Mouse (Mus musculus) forebrain, embryonic 15.5 days (tissue): ENCODE results near the gene Ncan. TPM values are rescaled to one million over a fixed set of nuclear protein-coding genes. Genes with fewer than 3 reads are reported as not detected.

Experiments
- ATAC-seq: fragments of 200-750 bp; cut with Nextera tagmentation; replicated peaks from 2 replicates; pipeline ENCODE4 v1.8.0; 2017; ENCODE audit warnings: mild to moderate bottlenecking, moderate TSS enrichment, moderate library complexity
- H3K27ac ChIP-seq: fragments of 300-500 bp; sonication (generic); replicated peaks from 2 replicates; pipeline ENCODE4 v1.5.1; 2015; ENCODE audit warnings: mild to moderate bottlenecking, inconsistent platforms
- H3K27me3 ChIP-seq: fragments of 300-500 bp; sonication (generic); 2 replicates; pipeline ENCODE4 v1.6.1; 2015; ENCODE audit warnings: inconsistent platforms
- H3K36me3 ChIP-seq: fragments of 300-500 bp; sonication (generic); 2 replicates; pipeline ENCODE4 v1.6.1; 2015; ENCODE audit warnings: mild to moderate bottlenecking, inconsistent platforms
- H3K4me1 ChIP-seq: fragments of 300-500 bp; sonication (generic); 2 replicates; pipeline ENCODE4 v1.6.1; 2015; ENCODE audit warnings: inconsistent platforms
- H3K4me2 ChIP-seq: fragments of 300-500 bp; sonication (generic); replicated peaks from 2 replicates; pipeline ENCODE4 v1.6.1; 2015; ENCODE audit warnings: mild to moderate bottlenecking, inconsistent platforms
- H3K4me3 ChIP-seq: fragments of 300-500 bp; sonication (generic); 2 replicates; pipeline ENCODE4 v1.5.1; 2015; ENCODE audit warnings: mild to moderate bottlenecking, inconsistent platforms
- H3K9ac ChIP-seq: fragments of 300-500 bp; sonication (generic); replicated peaks from 2 replicates; pipeline ENCODE4 v1.6.1; 2015; ENCODE audit warnings: mild to moderate bottlenecking, inconsistent platforms
- H3K9me3 ChIP-seq: fragments of 300-500 bp; sonication (generic); 2 replicates; pipeline ENCODE4 v1.6.1; 2016; ENCODE audit warnings: inconsistent platforms
- WGBS: fragments of 180-500 bp; shearing (Covaris S2); methylation state at CpG from one replicate; pipeline ENCODE4 v1.1.7; 2015; ENCODE audit warnings: mixed read lengths; 5-methylcytosine and 5-hydroxymethylcytosine counted together
- polyA plus RNA-seq: library from polyadenylated mRNA; unstranded; fragments of >200 nt; fragmentation: Nextera tagmentation; extraction: Ambion mirVana; gene quantifications from 2 replicates; pipeline ENCODE4 v1.2.1, GENCODE M21; 2015

Gene Ncan
- polyA plus RNA-seq, 1 experiment from 2014 or later = 144 TPM

DNA sequence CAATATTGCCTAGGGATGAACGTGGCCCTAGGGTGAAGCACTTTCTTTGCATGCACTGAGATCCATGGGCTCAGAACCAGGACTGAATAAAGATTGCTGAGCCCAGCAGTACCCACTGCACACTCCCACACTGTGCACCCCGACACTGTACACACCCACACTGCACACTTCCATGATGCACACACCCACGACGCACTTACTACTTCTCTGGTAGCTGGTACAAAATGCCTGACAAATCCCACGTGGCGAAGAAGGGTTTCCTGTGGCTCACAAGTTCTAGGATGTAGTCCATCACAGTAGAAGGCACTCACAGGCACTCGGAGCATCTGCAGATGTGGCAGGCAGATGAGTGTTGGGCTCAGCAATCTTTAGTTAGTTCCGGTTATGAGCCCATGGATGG, 4.3 kb upstream of the Ncan start:
- no peaks in the 10 kb centered on the region for H3K36me3 ChIP-seq
- no peak overlapping the region for H3K4me2 ChIP-seq
- H3K27me3 ChIP-seq = peaks cover 3% of the 10 kb centered on the region; the same call in 1 of the 2 replicates
- no peak overlapping the region for H3K9ac ChIP-seq
- ATAC-seq = no peak
- H3K9me3 ChIP-seq = no peaks in the 10 kb centered on the region
- peaks cover 19% of the 10 kb centered on the region for H3K4me1 ChIP-seq
- WGBS = 66% methylated on average over 8 of the region's 8 CpGs
- no peak overlapping the region for H3K4me3 ChIP-seq
- H3K27ac ChIP-seq = no peak overlapping the region

DNA sequence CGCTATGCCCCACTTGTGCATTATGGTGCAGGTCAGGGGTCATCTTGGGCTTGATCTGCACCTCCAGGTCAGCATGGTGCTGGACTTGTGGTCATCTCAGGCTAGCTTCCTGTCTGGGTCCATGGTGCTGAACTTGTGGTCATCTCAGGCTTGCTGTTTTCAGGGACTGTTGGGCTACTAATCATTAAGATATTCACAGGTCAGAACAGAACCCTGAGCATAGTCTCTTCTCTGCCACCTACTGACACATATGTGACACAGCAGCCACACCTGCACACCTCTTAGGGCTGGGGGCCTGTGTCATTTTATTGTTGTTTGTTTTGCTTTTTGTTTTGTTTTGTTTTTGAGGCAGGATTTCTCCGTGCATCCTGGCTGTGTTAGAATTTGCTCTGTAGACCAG, 2.2 kb upstream of the Ncan start:
- no peak overlapping the region for H3K4me2 ChIP-seq
- ATAC-seq = no peak
- H3K27me3 ChIP-seq = peaks cover 3% of the 10 kb centered on the region; the same call in 1 of the 2 replicates
- H3K4me1 ChIP-seq = peaks cover 11% of the 10 kb centered on the region
- no peaks in the 10 kb centered on the region for H3K36me3 ChIP-seq
- 62% methylated on average over 2 of the region's 2 CpGs for WGBS
- H3K9me3 ChIP-seq = no peaks in the 10 kb centered on the region
- H3K4me3 ChIP-seq = no peak overlapping the region
- H3K9ac ChIP-seq = no peak overlapping the region
- no peak overlapping the region for H3K27ac ChIP-seq

DNA sequence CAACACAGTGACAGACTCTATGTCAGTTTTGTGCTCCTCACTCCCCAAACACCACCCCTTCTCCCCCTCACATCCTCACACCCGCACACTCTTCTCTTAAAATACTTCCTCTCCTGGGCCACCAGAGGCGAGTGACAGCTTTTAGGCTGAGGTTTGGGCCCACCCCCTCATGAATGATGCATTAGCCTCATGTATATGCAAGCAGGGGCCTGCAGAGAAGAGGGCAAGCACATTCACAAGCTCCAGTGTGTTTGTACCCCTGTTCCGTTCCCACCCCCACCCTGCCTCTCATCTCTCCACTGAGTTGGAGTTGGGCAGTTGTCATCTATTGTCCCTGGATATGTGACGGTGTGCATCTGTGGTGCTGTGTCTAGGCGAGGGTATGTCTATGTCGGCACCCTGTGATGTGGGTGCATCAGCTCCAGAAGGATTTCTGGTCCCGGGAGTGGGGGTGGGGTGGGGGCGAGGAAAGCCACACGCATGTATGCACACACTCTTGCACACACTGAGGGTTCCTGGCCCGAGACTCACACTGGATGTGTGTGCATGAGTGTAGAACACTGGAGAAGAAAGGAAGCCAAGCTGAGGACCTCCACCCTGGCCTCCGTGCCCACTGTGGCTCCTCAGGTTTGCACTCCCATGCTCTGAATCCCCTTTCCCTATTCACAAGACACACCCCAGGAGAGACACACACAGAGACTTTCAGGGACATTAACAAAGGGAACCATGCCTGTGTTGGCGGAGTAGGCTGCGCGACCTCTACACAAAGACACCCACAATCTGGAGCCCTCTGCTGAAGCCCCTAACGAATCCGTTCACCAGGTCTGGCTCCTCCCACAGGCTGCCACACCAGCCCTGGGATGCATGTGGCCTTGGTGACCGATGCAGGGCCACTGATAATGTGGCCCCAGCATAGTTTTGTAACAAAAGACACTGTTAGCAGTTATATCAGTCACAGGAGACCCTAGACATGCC, 1.7 kb downstream of the Ncan start:
- H3K4me3 ChIP-seq = peak overlapping the region; percentile 70
- peak; percentile 92 for ATAC-seq
- H3K27ac ChIP-seq = peak overlapping the region; percentile 99
- 3% methylated on average over 17 of the region's 17 CpGs for WGBS
- H3K36me3 ChIP-seq = peaks cover 26% of the 10 kb centered on the region
- H3K9ac ChIP-seq = peak overlapping the region; percentile 90
- peaks cover 3% of the 10 kb centered on the region; the same call in 1 of the 2 replicates for H3K27me3 ChIP-seq
- peaks cover 33% of the 10 kb centered on the region for H3K4me1 ChIP-seq
- peak overlapping the region; percentile 70 for H3K4me2 ChIP-seq
- no peaks in the 10 kb centered on the region for H3K9me3 ChIP-seq

DNA sequence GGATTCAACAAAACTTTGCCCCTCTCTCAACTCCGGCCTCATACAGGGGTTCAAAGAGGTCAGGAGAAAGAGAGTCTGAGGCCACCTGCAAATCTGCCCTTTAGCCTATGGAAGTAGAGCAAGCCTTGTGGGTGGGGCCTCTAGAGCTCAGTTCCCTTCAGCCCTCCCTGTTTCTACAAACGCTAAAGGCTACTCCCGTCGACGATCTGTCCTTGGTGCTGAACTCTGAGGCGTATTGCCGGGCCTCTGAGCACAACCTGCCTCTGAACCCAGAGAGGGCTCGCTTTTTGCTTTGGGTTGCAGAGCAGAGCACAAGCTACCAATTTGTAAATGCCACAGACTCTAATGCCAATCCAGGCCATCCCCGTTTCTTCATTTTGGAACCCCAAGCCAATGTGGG, 3.1 kb downstream of the Ncan start:
- peak overlapping the region; percentile 70 for H3K4me3 ChIP-seq
- WGBS = 12% methylated on average over 9 of the region's 9 CpGs
- H3K36me3 ChIP-seq = peaks cover 40% of the 10 kb centered on the region
- H3K9ac ChIP-seq = peak overlapping the region; percentile 90; the same call in 1 of the 2 replicates
- ATAC-seq = no peak
- peaks cover 3% of the 10 kb centered on the region; the same call in 1 of the 2 replicates for H3K27me3 ChIP-seq
- no peaks in the 10 kb centered on the region for H3K9me3 ChIP-seq
- H3K4me2 ChIP-seq = peak overlapping the region; percentile 70
- H3K27ac ChIP-seq = no peak overlapping the region
- H3K4me1 ChIP-seq = peaks cover 41% of the 10 kb centered on the region

DNA sequence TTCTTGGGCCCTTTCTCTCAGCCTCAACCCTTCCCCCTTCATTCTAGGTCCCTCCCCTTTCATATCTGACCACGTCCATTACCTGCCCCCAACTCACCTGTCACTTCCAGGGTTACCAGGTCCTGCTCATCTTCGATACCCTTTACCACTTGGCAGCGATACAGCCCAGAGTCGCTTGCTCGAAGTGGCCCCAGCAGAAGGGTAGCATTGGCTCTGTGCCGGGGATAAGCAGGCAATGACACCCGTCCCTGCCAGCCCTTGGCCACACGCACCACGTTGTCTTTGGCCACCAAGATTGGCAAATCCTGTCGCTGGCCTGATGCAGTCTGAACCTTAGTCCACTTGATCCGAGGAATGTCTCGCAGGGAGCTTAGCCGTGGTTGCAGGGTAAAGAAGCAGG, 5.8 kb downstream of the Ncan start:
- Histone ChIP-seq H3K9me3 (no peaks in the 10 kb centered on the region), H3K27me3 (peaks cover 3% of the 10 kb centered on the region; the same call in 1 of the 2 replicates), H3K36me3 (peaks cover 68% of the 10 kb centered on the region), H3K4me3 (no peak overlapping the region), H3K4me2 (no peak overlapping the region), H3K27ac (no peak overlapping the region), H3K9ac (peak overlapping the region; percentile 9; the same call in 1 of the 2 replicates), H3K4me1 (peaks cover 47% of the 10 kb centered on the region)
- no peak for ATAC-seq
- WGBS = 72% methylated on average over 13 of the region's 13 CpGs

DNA sequence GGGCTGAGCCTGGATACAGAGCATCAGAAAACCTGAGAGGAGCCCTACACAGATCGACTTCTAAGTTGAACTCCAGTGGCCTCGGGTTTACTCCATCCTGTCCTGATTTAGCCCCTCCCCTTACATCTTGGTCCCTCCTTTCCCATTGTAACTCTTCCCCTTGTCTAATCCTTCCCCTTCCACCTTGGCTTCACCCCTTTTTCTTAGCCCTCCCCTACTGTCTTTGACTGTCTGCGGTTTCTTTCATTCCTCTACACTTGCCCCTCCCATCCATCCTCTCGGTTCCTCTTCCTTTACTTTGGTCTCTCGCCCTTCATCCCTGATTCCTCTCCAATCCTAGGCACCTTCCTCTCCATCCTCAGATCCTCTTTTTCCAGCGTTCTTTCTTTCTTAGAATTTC, 6.2 kb downstream of the Ncan start:
- Histone ChIP-seq H3K4me1 (peaks cover 50% of the 10 kb centered on the region), H3K36me3 (peaks cover 72% of the 10 kb centered on the region), H3K4me3 (no peak overlapping the region), H3K9ac (0 out of 2 replicates have a peak overlapping the region, but pooled peaks have one; percentile 9), H3K27me3 (peaks cover 3% of the 10 kb centered on the region; the same call in 1 of the 2 replicates), H3K9me3 (no peaks in the 10 kb centered on the region), H3K27ac (no peak overlapping the region), H3K4me2 (no peak overlapping the region)
- 22% methylated on average over 6 of the region's 6 CpGs for WGBS
- no peak for ATAC-seq

DNA sequence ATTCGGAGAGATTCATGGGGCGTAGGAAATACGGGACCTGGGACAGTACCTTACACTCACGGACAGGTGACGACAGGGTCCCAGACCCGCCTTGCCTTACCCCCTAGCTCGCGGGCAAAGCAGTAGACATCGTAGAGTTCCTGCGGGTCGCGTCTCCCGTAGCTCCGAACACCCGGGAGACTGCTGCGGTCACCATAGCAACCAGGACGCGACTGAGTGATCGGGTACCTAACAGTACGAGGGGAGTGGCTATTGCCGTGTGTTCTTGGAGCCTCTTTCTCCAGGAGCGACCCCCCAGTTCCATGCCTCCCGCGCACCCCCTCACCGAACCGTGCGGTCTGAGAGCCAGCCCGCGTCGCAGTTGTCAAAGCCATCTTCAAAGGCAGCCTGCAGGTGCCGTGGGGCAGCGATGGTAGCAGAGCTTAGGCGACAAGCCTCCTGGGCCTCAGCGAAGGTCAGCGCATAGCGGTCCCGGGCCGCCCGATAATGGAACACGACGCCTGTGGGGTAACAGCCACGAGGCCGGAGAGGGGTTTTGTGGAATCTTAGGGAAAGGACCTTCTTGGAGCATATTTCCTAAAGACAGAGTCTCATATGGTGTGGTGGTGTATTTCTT, 8.2 kb downstream of the Ncan start:
- Histone ChIP-seq H3K4me3 (no peak overlapping the region), H3K4me2 (no peak overlapping the region)
- ATAC-seq = 0 out of 2 replicates have a peak, but pooled peaks have one; percentile 14

DNA sequence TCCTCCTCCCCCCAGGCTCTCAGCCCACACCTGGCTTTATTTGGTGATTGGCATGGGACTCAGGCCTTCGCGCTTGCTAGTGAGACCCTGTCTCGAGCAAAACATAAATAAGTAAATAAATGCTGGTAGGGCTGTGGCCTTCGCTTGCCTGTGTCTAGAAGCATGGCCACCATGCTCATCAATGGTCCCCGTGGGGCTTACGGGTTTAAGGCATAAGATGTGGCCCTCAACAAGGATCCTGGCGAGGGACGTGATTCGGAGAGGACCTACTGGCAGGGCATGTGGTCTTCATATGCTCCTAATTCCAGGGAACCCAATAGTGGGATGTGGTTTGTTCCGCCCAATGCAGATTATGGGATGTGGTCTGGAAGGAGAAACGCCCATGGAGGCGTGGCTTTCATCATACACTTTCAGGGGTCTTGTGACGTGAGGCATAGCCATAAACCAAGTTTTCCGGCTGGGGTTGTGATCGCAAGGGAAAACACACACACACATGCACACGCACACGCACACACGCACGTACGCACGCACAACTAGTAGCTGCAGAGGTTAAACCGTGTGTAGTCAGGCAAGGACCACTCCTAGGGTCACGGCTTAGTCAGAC, 9.4 kb downstream of the Ncan start:
- WGBS = 64% methylated on average over 23 of the region's 23 CpGs
- Histone ChIP-seq H3K4me1 (peaks cover 32% of the 10 kb centered on the region), H3K27ac (no peak overlapping the region), H3K9me3 (no peaks in the 10 kb centered on the region), H3K4me3 (no peak overlapping the region), H3K27me3 (peaks cover 3% of the 10 kb centered on the region; the same call in 1 of the 2 replicates), H3K4me2 (no peak overlapping the region), H3K36me3 (peaks cover 100% of the 10 kb centered on the region), H3K9ac (no peak overlapping the region)
- peak; percentile 2; the same call in 1 of the 2 replicates for ATAC-seq

More for the DNA sequence above, 8.2 kb downstream of the Ncan start:
- H3K9ac ChIP-seq = no peak overlapping the region
- WGBS = 13% methylated on average over 43 of the region's 43 CpGs
- peaks cover 3% of the 10 kb centered on the region; the same call in 1 of the 2 replicates for H3K27me3 ChIP-seq
- H3K36me3 ChIP-seq = peaks cover 92% of the 10 kb centered on the region
- H3K9me3 ChIP-seq = no peaks in the 10 kb centered on the region
- H3K4me1 ChIP-seq = peaks cover 41% of the 10 kb centered on the region
- no peak overlapping the region for H3K27ac ChIP-seq

DNA sequence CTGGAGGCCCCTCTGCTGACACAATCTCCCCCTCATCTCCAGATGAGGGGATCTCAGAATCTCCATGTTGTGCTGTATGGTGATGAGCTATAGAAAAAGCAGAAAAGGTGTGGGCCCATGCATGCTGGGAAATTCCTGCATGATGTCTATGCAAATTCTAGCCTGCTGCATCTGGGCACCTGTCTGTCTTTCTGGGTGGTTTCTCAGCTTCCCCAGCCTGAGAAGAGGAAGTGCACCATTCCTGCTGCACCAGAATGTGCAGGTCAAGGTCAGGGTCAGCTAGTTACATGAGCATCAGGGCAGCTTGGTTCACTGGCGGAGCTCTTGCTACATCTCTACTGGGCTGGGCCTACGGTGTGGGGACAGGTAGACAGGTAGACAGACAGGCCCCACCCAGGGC, 10.2 kb downstream of the Ncan start:
- H3K36me3 ChIP-seq = peaks cover 100% of the 10 kb centered on the region
- H3K4me2 ChIP-seq = no peak overlapping the region
- H3K27ac ChIP-seq = no peak overlapping the region
- peaks cover 38% of the 10 kb centered on the region for H3K4me1 ChIP-seq
- WGBS = 86% methylated on average over 2 of the region's 2 CpGs
- H3K27me3 ChIP-seq = peaks cover 3% of the 10 kb centered on the region; the same call in 1 of the 2 replicates
- no peak for ATAC-seq
- H3K9me3 ChIP-seq = no peaks in the 10 kb centered on the region
- no peak overlapping the region for H3K9ac ChIP-seq
- no peak overlapping the region for H3K4me3 ChIP-seq

DNA sequence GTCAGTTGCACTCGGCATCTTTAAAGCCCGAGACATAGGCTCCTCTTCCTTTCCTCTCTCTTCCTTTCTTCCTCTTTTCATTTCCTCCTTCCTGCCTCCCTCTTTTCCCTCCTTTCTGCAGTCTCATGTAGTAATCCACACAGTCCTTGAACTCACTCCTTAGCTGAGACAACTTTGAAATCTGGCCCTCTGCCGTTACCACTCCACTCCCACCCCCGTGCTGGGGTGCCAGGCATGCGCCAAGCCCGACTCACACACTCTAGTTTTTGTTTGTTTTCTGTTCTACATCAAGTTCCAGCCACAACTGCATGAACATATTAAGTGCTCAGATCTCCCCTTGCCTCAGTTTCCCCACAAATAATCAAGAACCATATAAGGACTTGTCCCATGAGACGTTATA, 15.8 kb downstream of the Ncan start:
- WGBS = 83% methylated on average over 7 of the region's 7 CpGs

DNA sequence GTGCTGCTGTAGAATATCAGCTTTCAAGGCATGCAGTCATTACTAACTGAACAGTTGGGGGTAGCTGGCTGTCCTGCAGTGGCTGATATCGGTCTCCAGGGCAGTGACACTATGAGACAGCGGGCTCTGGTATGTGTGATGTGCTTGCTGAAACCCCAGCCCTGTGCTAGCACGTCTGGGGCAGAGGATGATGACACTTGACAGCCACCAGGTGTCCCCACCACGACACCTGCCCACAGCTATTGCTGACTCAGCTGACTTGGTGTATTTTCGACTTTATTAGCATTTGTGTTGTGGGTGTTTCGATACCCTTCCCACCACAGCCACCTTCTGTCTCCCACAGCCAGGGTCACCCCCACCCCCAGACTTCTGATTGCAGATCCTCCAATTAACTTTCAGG, 16.2 kb downstream of the Ncan start:
- peaks cover 96% of the 10 kb centered on the region for H3K36me3 ChIP-seq
- peaks cover 22% of the 10 kb centered on the region for H3K4me1 ChIP-seq
- no peak overlapping the region for H3K27ac ChIP-seq
- no peak overlapping the region for H3K4me2 ChIP-seq
- H3K4me3 ChIP-seq = no peak overlapping the region
- H3K9ac ChIP-seq = no peak overlapping the region
- H3K27me3 ChIP-seq = no peaks in the 10 kb centered on the region
- 0 out of 2 replicates have a peak, but pooled peaks have one; percentile 37 for ATAC-seq
- H3K9me3 ChIP-seq = no peaks in the 10 kb centered on the region
- WGBS = 18% methylated on average over 6 of the region's 6 CpGs

More for the DNA sequence above, 15.8 kb downstream of the Ncan start:
- Histone ChIP-seq H3K4me1 (peaks cover 26% of the 10 kb centered on the region), H3K36me3 (peaks cover 96% of the 10 kb centered on the region), H3K4me2 (no peak overlapping the region), H3K4me3 (no peak overlapping the region), H3K27me3 (no peaks in the 10 kb centered on the region), H3K9ac (no peak overlapping the region), H3K27ac (no peak overlapping the region), H3K9me3 (no peaks in the 10 kb centered on the region)
- no peak for ATAC-seq
